Mouse (Mus musculus) heart, adult 2 months (tissue): Measurements from ENCODE around the gene Tbc1d14.

Experiments used
- CTCF ChIP-seq: fragments of 200-600 bp; IDR thresholded peaks from 2 replicates; pipeline ENCODE4 v1.8.1; 2022; ENCODE audit warnings: antibody characterized with exemption, mild to moderate bottlenecking, moderate library complexity
- POLR2A ChIP-seq: fragments of 200-500 bp; IDR thresholded peaks from 2 replicates; pipeline ENCODE4 v1.6.1; 2011; ENCODE audit warnings: mild to moderate bottlenecking, low read depth, low read length, control low read depth; ENCODE audit not compliant: insufficient read depth

- peak; percentile 34 for TF ChIP-seq CTCF
- TF ChIP-seq POLR2A = peak; percentile 82
Observed at GRCm38 (mm10) chr5:36581924-36582642, 11.0 kb downstream of the Tbc1d14 start.
